Mouse (Mus musculus) stomach, postnatal 0 days (tissue): Measurements from ENCODE around the gene Dcaf12.

Experiments used
- CTCF ChIP-seq: IDR thresholded peaks from 2 replicates; pipeline ENCODE4 v1.5.1; 2016; ENCODE audit warnings: antibody characterized with exemption, low read depth, mild to moderate bottlenecking, moderate library complexity
- EP300 ChIP-seq: optimal IDR thresholded peaks from 2 replicates; pipeline ENCODE3; 2016; ENCODE audit warnings: antibody characterized with exemption

DNA sequence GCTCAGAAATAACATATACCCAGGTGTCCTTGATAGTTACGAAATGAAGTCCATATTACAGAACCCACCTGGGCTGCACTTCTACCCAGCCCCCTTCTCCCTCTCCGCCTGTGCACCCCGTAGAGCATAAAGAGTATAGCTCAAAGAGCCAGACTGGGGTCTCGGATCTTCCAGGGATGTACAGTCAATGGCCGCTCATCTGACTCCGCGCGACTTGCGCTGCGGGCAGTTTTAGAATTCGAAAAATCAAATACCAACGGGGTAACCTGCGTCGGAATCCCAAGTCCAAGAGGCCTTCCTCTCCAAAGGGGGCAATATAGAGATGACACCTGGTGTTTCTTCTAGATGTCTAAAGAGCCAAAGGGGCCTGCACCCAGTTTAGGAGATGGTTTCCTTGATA is 967 bp downstream of the Dcaf12 start:
- TF ChIP-seq CTCF, result no peak
- TF ChIP-seq EP300, result no peak
